Mouse (Mus musculus) heart, postnatal 14 days (tissue): ENCODE results near the gene Ddt. TPM values are rescaled to one million over a fixed set of nuclear protein-coding genes. Genes with fewer than 3 reads are reported as not detected.
"Not testable (repeated sequence)": the region's sequence is repeated elsewhere in the genome, so short reads cannot be mapped to it uniquely, and the experiment has no call there.

Source experiments
- DNase-seq, 2 experiments: peaks; one replicate each; pipeline ENCODE4 v3.0.0; 2021 to 2022
- intact Hi-C: fragments of 180-260 bp; cut with DNase I; formaldehyde crosslinking; loops from one replicate; pipeline ENCODE4 v1.15.1; 2025
- total RNA-seq, 2 experiments: library from RNA; stranded (reverse); gene quantifications; 2 replicates each; pipeline ENCODE4 v1.2.3; 2021

The Ddt gene
- total RNA-seq, 2 experiments from 2014 or later = 44.8 to 61.1 TPM

DNA sequence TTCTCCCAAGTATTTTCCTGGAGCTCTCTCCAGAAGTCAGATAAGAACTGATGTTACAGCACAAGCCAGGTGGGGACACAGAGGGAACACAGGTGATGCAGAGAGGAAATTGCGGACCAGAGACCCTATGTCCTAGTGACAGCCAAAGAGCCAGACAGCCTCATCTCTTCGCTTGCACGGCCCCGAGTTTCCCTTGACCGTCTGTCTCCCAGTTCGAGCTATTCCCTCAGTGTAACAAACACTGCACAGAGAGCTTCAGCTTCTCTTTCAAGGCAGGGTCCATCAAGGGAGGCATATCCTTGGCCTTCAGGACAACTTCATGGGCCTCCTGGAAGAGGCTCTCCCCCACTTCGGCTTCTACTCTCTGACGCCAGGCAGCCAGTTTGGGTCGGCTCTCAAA, 1.4 kb upstream of the Ddt start:
- intact Hi-C loops = loop anchor here (5.0 kb wide), 1 partner anchor 58 kb away; no protein-coding TSS in a partner anchor
- no peak for DNase-seq

DNA sequence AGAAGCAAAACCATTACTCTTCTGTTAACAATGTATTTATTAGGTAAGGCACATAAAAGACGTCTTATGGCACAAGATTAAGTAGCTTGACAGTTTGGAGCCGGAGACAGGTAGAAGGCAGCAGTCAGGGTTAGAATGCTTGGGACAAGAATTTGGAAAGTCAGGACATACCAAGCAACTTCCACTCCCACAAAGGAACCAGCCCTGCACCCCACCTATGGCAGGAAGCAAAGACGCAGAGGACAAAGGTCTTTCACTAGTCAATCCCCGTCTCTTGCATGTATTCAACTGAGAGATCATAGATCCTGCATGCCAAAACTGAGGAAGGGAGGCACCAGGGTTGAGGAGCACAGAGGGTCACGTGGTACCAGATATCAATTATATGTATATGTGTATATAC, 888 bp upstream of the Ddt start:
- intact Hi-C loops = loop anchor here (5.0 kb wide), 1 partner anchor 58 kb away; no protein-coding TSS in a partner anchor

DNA sequence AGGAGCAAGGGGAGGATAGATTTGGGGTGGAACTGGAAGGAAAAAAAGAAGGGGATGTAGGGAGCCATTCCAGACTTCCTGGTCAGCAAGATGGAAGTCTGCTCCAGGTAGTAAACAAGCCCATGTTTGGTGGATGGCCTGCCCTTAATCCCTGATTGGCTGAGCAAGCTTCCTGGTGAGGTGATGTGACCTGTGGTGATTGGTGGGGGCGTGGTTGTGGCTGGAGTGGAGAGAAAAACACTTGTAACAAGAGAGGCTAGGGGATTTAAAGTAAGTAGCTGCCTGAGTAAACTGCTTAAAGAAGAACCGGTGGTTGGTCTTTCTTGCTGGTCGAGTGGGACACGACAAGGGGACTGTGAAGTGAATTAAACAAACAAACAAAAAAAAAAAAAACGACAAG, 5.5 kb downstream of the Ddt start:
- DNase-seq, intact Hi-C loops: not testable (repeated sequence)

More for the DNA sequence above, 888 bp upstream of the Ddt start:
- no peak for DNase-seq

DNA sequence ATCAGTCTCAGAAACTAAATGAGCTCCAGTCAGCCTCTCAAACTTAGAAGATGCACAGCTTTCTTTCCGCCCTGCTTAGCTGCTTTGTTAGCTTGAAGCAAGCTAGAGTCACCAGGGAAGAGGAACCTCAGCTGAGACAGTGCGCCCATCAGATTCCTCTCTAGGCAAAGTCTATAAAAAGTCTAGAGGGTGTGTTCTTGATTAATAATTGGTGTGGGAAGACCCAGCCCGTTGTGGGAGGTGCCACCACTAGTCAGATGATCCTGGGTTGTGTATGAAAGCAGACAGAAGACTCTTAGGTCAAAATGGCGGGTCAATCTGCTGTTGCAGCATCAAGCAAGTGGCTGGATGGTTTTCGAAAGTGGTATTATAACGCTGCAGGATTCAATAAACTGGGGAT, 6.4 kb downstream of the Ddt start:
- DNase-seq = no peak
- intact Hi-C loops = no loop called here

DNA sequence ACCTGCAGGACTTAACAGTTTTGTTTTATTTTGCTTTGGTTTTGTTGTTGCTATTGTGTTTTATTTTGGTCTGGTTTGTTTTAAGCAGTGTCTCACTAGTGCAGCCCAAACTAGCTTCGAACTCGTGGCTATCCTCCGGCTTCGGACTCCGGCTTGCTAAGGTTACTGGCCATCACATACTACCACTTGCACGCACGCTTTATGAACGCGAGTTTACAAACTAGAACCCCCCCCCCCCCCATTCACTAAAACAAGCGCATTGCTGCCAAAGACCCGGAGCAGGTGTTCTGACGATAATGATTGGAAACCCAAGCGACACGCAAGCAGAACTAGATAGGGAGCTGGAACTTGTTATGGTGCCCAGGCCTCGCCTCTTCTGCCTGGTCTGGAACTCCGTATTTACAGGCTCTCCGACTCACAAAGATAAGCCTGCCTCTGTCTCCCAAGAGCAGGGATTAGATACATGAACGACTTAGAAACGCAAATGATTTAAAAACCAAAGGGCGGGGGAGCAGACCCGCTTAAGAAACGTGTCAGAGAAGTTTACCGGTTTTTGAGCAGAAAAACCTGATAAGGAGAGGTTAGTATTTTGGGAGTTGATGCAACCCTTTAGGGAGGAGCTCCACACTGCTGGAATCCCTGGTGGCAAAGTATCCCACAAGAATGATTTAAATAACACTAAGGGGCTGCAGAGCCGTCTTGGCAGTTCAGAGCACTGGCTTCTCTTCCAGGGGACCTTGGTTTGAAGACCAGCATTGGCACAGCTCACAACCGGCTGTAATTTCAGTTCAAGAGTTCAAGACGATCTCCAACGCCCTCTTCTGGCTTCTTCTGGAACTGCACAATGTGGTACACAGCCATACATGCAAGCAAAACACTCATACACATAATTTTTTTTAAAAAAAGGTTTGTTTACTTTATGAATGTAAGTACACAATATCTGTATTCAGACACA, 8.4 kb downstream of the Ddt start:
- intact Hi-C loops = no loop called here
- peak; percentile 49 to 75 for DNase-seq

DNA sequence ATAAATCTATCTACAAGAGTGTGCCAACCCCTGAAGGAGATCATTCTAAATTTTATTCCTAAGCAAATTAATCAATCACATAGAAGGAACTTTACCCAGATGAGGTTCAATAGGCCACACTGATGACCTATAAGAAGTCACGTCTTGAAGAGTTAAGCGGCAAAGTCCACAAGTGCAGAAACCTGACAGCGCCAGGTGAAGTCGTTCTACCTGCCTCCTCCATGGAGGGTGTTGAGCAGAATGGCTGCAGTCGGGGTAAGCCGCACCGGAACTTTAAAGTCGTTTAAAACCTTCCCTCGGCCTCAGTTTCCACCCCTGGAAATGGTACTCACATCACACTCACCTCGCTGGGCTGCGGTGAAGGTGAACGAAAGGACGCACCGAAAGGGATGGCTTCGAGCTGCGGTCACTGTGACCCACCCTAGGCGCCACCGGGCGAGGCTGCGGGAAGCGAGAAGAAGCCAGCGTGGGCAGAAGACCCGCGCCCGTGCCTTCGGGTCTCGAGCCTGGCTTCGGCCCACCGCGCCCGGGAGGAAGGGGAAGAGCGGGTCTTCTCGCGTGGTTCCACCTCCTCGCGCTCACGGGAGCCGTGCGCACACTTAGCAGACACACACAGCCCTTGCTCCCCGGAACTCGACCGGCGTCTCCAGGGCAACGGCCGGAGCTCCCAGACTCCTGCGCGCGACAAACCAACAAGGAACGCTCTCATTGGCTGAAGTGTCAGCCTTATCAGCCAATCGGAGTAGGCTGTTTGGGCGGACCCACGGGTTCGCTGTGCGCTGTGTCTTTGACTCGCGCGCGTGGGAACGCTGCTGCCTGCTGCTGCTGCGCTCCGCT, 9.3 kb downstream of the Ddt start, which contains the start of gene Cabin1:
Gene Cabin1, minus strand, starts transcription at position 660 of the 837 bp plus-strand sequence.
- DNase-seq = peak; percentile 95 to 97
- intact Hi-C loops = no loop called here

DNA sequence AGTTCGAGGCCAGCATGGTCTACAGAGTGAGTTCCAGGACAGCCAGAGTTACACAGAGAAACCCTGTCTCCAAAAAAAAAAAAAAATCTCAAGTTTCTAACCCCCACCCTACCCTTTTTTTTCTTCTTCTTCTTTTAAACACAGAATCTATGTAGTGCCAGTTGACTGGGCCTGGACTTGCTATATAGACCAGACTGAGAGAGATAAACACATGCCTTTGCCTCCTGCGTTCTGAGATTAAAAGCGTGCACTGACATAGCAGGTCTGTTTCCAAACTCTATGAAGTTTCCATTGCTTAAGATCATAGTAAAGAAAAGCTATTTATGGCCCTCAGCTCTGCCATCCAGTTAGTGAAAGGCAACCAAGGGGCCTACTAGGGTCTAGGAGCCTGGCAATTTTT, 10.8 kb downstream of the Ddt start:
- no peak for DNase-seq
- intact Hi-C loops = no loop called here

DNA sequence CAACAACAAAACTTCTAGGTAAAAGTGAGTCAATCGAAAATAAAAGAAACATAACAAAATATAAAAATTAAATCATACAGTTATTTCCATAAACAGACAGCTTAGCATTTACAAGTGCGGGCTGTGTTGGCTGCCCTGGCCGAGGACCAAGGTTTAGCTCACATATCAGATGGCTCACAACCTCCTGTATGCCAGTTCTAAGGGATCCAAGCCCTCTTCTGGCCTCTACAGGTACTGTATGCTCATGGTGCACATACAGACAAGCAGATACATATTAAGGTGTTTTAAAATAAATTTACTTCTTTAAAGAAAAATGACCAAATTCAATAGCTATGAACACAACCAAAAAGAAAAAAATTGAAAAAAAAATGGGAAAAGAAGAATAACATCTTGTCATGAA, 12.9 kb downstream of the Ddt start:
- DNase-seq = no peak
- intact Hi-C loops = no loop called here

DNA sequence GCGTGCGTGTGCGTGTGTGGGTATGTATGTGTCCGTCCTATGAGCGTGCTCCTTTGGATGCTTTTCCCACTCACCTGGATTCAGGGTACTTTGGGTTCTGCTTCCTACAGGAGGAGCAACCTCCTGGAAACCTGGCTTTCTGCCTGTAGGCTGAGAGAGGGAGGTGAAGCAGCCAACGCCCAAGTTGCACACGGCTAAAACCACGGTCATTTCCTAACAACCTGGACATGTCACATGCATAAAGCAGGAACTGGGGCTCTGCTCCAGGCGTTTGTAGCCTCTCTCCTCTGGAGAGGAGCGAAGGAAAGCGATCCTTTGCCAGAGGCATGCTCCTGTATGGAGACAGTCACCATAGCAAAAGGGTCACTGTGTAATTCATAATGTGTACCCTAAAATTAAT, 16.5 kb downstream of the Ddt start:
- intact Hi-C loops = no loop called here
- DNase-seq = no peak

DNA sequence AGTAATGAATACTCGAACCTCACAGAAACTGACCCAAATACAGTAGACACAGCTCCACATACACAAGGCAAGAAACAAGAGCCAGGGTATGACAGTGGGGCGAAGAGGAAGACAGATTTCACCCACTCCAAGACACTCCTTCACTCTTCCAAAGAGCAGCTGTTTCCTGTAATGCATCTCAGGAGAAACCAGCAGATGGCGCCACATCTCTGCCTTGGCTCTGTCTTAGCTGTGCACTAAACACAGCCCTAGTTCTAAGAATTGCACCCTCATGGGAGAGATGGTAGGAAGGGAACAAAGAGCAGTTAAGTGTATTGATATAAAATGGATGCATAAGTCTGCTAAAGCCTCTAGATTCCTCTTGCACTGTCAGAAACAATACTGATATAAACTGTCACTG, 29.2 kb downstream of the Ddt start:
- peak; percentile 80 to 89 for DNase-seq
- intact Hi-C loops = loop anchor here (1.0 to 5.0 kb wide), 4 partner anchors 88 to 207 kb away; no protein-coding TSS in a partner anchor

DNA sequence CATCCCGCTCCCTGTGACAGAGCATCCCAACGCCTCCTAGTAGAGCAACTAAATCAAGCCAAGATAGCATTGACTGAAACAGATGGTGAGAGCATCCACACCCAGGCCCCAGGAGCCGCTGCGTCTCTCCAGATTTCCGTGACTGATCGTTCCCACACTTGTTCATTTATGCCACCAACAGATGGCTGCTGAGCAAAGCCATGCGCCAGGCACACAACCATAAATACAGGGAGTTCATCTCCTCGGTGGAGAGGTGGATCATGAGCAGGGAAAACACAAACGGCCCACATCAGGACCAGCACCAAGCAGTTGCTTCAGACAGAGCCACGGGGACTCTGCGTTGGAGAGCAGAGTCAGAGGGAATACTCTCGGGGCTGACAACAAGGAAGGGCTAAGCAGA, 29.8 kb downstream of the Ddt start:
- no peak for DNase-seq
- intact Hi-C loops = loop anchor here (5.0 kb wide), 1 partner anchor 89 kb away; no protein-coding TSS in a partner anchor

DNA sequence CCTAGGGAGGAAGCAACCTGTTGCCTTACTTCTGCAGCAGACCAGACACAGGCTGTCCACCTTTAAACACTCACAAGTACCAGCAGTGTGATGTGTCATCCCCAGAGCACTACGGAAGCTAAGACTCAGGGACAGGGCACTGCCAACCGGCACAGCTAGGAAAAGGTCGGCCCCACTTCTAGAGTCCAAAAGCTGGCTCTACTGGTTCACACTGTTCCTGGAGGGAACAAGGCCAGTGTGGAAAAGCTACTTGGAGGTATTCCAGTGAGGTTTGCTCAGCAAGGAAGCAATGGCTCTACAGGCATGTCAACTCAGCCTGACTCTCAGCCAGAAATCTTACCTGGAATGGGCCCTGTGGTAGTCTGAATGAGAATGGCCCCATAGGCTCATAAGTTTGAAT, 32.3 kb downstream of the Ddt start:
- intact Hi-C loops = loop anchor here (5.0 kb wide), 1 partner anchor 91 kb away; no protein-coding TSS in a partner anchor

DNA sequence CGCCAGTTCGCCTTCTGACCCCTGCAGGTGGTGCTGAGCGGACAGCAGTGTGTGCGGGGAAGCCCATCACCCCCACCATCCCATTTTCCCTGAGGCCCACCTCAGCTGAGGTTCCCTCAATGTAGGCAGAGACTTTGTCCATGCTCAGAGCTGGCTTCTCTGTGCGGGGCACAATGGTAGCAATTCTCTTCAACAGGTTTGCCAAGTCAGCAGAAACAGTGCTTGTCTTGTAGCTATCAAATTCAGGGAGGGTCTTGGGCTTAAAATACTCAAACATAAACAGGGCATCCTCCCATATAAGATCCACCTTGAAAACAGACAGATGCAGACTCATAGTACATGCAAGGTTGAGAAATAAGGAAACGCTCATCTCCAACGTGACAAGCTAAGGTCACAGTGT, 47.8 kb downstream of the Ddt start:
- intact Hi-C loops = no loop called here
- no peak for DNase-seq

More for the DNA sequence above, 32.3 kb downstream of the Ddt start:
- DNase-seq = no peak

Other genes starting within 250 kb of the Ddt start
- gene Lrrc75b, start 213.1 kb downstream of the Ddt start, total RNA-seq = 1 to 10 TPM; 1.3 to 1.5 TPM
- not detected for gene Ggt1, start 211.8 kb downstream of the Ddt start, total RNA-seq
- 10 to 100 TPM in 1 of 2 experiments, 1 to 10 TPM in 1; 8.3 to 10.7 TPM for gene Ggt5, start 184.1 kb downstream of the Ddt start, total RNA-seq
- 1 to 10 TPM; 2.4 to 2.5 TPM for gene Susd2, start 129.4 kb downstream of the Ddt start, total RNA-seq
- gene Cabin1, start 9.1 kb downstream of the Ddt start, total RNA-seq = 10 to 100 TPM; 23.0 to 24.8 TPM
- not detected for gene Gm20441, start 7.5 kb upstream of the Ddt start, total RNA-seq
- 1 to 10 TPM; 1.8 to 4.3 TPM for gene Gstt3, start 8.0 kb upstream of the Ddt start, total RNA-seq
- 1 to 10 TPM; 7.0 to 9.1 TPM for gene Gstt1, start 25.2 kb upstream of the Ddt start, total RNA-seq
- not detected for gene Gstt4, start 49.1 kb upstream of the Ddt start, total RNA-seq
- gene Gstt2, start 64.0 kb upstream of the Ddt start, total RNA-seq = 10 to 100 TPM in 1 of 2 experiments, 1 to 10 TPM in 1; 9.4 to 12.1 TPM
- gene Mif, start 86.8 kb upstream of the Ddt start, total RNA-seq = 100 to 1,000 TPM; 215 to 220 TPM
- gene Derl3, start 120.0 kb upstream of the Ddt start, total RNA-seq = under 1 TPM in 1 of 2 experiments, not detected in 1; 0.51 TPM
- gene Smarcb1, start 148.2 kb upstream of the Ddt start, total RNA-seq = 10 to 100 TPM; 26.1 to 29.1 TPM
- gene Chchd10, start 159.7 kb upstream of the Ddt start, total RNA-seq = 1,000 to 10,000 TPM; 1,290 to 1,409 TPM
- gene Mmp11, start 163.1 kb upstream of the Ddt start, total RNA-seq = 1 to 10 TPM; 5.0 to 9.7 TPM
- under 1 TPM in 1 of 2 experiments, not detected in 1; 0.24 TPM for gene Gm867, start 167.3 kb upstream of the Ddt start, total RNA-seq
- gene Vpreb3, start 169.6 kb upstream of the Ddt start, total RNA-seq = under 1 TPM in 1 of 2 experiments, not detected in 1; 0.65 TPM
- gene Gm5134, start 181.1 kb upstream of the Ddt start, total RNA-seq = not detected